ENCODE assay signal across 23 mouse cellular contexts in genomic region chr11:64829429-64829828, GRCm38 (mm10).
DNase-seq lines count a peak whose midpoint lies in the region; ATAC-seq and TF ChIP-seq lines count a peak whose summit lies in the region.
"Had no signal": no experiment of that assay in that cellular context is flagged by ENCODE, and none has a peak within 500 bp of the region (broad histone marks: within the 10 kb centered on the region; RNA-seq: fewer than 3 reads in every experiment).

No protein-coding gene starts in this region.

- H3K4me3 ChIP-seq in embryonic facial prominence, embryonic 14.5 days (ENCODE audit: low read depth, low read length), result no peak overlapping the region
- H3K4me3 ChIP-seq in embryonic facial prominence, embryonic 10.5 days, result no peak overlapping the region
- no peak overlapping the region for H3K4me3 ChIP-seq in lung, embryonic 14.5 days (ENCODE audit: low read depth, low read length)
- H3K4me3 ChIP-seq: embryonic facial prominence, embryonic 13.5 days; forebrain, embryonic 15.5 days had no signal

- 37% methylated on average over 5 of the region's 5 CpGs for WGBS in embryonic facial prominence, embryonic 14.5 days
- 78% methylated on average over 5 of the region's 5 CpGs for WGBS in embryonic facial prominence, embryonic 10.5 days
- 65% methylated on average over 5 of the region's 5 CpGs for WGBS in lung, embryonic 14.5 days

- no peak overlapping the region for H3K4me2 ChIP-seq in embryonic facial prominence, embryonic 14.5 days (ENCODE audit: low read depth, low read length)
- no peak overlapping the region for H3K4me2 ChIP-seq in lung, embryonic 14.5 days
- H3K4me2 ChIP-seq: embryonic facial prominence, embryonic 13.5 days; forebrain, embryonic 15.5 days had no signal

- H3K9ac ChIP-seq in embryonic facial prominence, embryonic 14.5 days (ENCODE audit: low read depth, low read length), result no peak overlapping the region
- no peak overlapping the region for H3K9ac ChIP-seq in lung, embryonic 14.5 days
- H3K9ac ChIP-seq: embryonic facial prominence, embryonic 13.5 days; forebrain, embryonic 15.5 days; forebrain, postnatal 0 days had no signal

- peak; percentile 44 for DNase-seq in embryonic facial prominence, embryonic 14.5 days (ENCODE audit: low spot score)
- no peak for DNase-seq in embryonic facial prominence, embryonic 10.5 days (ENCODE audit: low spot score)
- peak; percentile 4 for DNase-seq in left cerebral cortex, postnatal 4 days
- DNase-seq in left cerebral cortex, adult 18-20 months (ENCODE audit: low spot score in 2 of 2), result no peak
- DNase-seq in lung, embryonic 14.5 days, result peak; percentile 63
- no peak for DNase-seq in lung, postnatal 25 days (ENCODE audit: low spot score)
- DNase-seq in retina, embryonic 14.5 days (ENCODE audit: low spot score), result no peak
- DNase-seq: adrenal gland, adult 8-10 months; adrenal gland, postnatal 25 days; B cell, adult 2 months; cerebellum, adult 11-12 months; cerebellum, adult 2 months; cerebellum, adult 9-10 months; cerebellum, postnatal 10 days; cerebellum, postnatal 25 days; forebrain, postnatal 0 days had no signal

- no peak for TF ChIP-seq CTCF in lung, embryonic 14.5 days (IDR thresholded peaks at IDR 0.05; ENCODE audit: low read depth)

- ATAC-seq in embryonic facial prominence, embryonic 14.5 days (ENCODE audit: low read depth), result peak; percentile 63; the same call in 1 of the 2 replicates
- ATAC-seq in lung, embryonic 14.5 days (ENCODE audit: insufficient read depth), result 0 out of 2 replicates have a peak, but pooled peaks have one; percentile 35
- ATAC-seq: activated CD4-positive, CD25-positive, alpha-beta regulatory T cell, adult 4 months; CD4-positive, CD25-positive, alpha-beta regulatory T cell, adult 4 months; forebrain, embryonic 15.5 days; forebrain, postnatal 0 days; Patski had no signal

- H3K27ac ChIP-seq in embryonic facial prominence, embryonic 14.5 days (replicated peaks; ENCODE audit: low read depth, low read length), result no peak overlapping the region
- H3K27ac ChIP-seq in embryonic facial prominence, embryonic 10.5 days (replicated peaks), result no peak overlapping the region
- H3K27ac ChIP-seq in lung, embryonic 14.5 days (ENCODE audit: low read depth), result no peak overlapping the region
- H3K27ac ChIP-seq: embryonic facial prominence, embryonic 13.5 days; forebrain, embryonic 15.5 days had no signal

- intact Hi-C loops in left cerebral cortex, postnatal 4 days (cut with DNase I), result no loop called here

- H3K4me1 ChIP-seq in embryonic facial prominence, embryonic 14.5 days (ENCODE audit: control insufficient read depth, insufficient read depth, low read length), result peaks cover 22% of the 10 kb centered on the region
- H3K4me1 ChIP-seq in embryonic facial prominence, embryonic 10.5 days, result peaks cover 28% of the 10 kb centered on the region
- 0 out of 2 replicates have a peak, but pooled peaks cover 4% of the 10 kb centered on the region for H3K4me1 ChIP-seq in lung, embryonic 14.5 days (ENCODE audit: insufficient read depth)
- H3K4me1 ChIP-seq: forebrain, embryonic 15.5 days had no signal

- no peaks in the 10 kb centered on the region for H3K36me3 ChIP-seq in embryonic facial prominence, embryonic 14.5 days (ENCODE audit: control insufficient read depth, insufficient read depth, low read length)
- no peaks in the 10 kb centered on the region for H3K36me3 ChIP-seq in embryonic facial prominence, embryonic 10.5 days (replicated peaks)
- H3K36me3 ChIP-seq in lung, embryonic 14.5 days (ENCODE audit: insufficient read depth), result no peaks in the 10 kb centered on the region
- H3K36me3 ChIP-seq: embryonic facial prominence, embryonic 13.5 days; forebrain, embryonic 15.5 days; G1E had no signal

- H3K27me3 ChIP-seq in embryonic facial prominence, embryonic 14.5 days (replicated peaks; ENCODE audit: control insufficient read depth, insufficient read depth, low read length), result no peaks in the 10 kb centered on the region
- H3K27me3 ChIP-seq in embryonic facial prominence, embryonic 10.5 days (replicated peaks; ENCODE audit: low read depth, poor library complexity, severe bottlenecking), result 0 out of 2 replicates have a peak, but pooled peaks cover 8% of the 10 kb centered on the region
- H3K27me3 ChIP-seq in lung, embryonic 14.5 days (ENCODE audit: insufficient read depth, low read length), result no peaks in the 10 kb centered on the region
- H3K27me3 ChIP-seq: CH12.LX; embryonic facial prominence, embryonic 13.5 days; forebrain, embryonic 15.5 days; Patski had no signal

- H3K9me3 ChIP-seq in embryonic facial prominence, embryonic 14.5 days (ENCODE audit: control insufficient read depth, low read length), result no peaks in the 10 kb centered on the region
- H3K9me3 ChIP-seq in embryonic facial prominence, embryonic 10.5 days, result no peaks in the 10 kb centered on the region
- H3K9me3 ChIP-seq in lung, embryonic 14.5 days (ENCODE audit: low read depth, low read length), result no peaks in the 10 kb centered on the region
- H3K9me3 ChIP-seq: embryonic facial prominence, embryonic 13.5 days; forebrain, embryonic 15.5 days; G1E had no signal

Comparison
In these comparisons a context has a peak if more than half of its experiments do, and no peak if none do; other contexts are left out.
1. DNase-seq: peak in embryonic facial prominence, embryonic 14.5 days (single experiment), left cerebral cortex, postnatal 4 days (single experiment) and lung, embryonic 14.5 days (single experiment); none in embryonic facial prominence, embryonic 10.5 days (single experiment), left cerebral cortex, adult 18-20 months (0 of 2), lung, postnatal 25 days (single experiment) and retina, embryonic 14.5 days (single experiment).